Mouse (Mus musculus) bone marrow macrophage, adult 2 months (primary cell): Measurements from ENCODE around the gene Epas1.

Experiments used
- CTCF ChIP-seq: IDR thresholded peaks from 2 replicates; pipeline ENCODE4 v1.5.1; 2012; ENCODE audit warnings: low read depth, mild to moderate bottlenecking, low read length, moderate library complexity
- POLR2A ChIP-seq: IDR thresholded peaks from 2 replicates; pipeline ENCODE4 v1.6.1; 2012; ENCODE audit warnings: mild to moderate bottlenecking, low read depth, low read length, borderline replicate concordance

GRCm38 (mm10) chr17:86851782-86852181, 98.3 kb downstream of the Epas1 start:
- no peak for TF ChIP-seq POLR2A
- no peak for TF ChIP-seq CTCF
